Mouse (Mus musculus) CH12.LX (cell line): ENCODE data around the gene Hmgcs1.

Experiments
- BHLHE40 ChIP-seq: IDR thresholded peaks from 2 replicates; pipeline ENCODE4 v1.6.1; 2011; ENCODE audit warnings: mild to moderate bottlenecking, low read depth, low read length, improper control_type of control experiment
- CTCF ChIP-seq, 2 experiments: IDR thresholded peaks in 1 of 2; conservative IDR thresholded peaks in 1 of 2; 2 replicates each; pipeline ENCODE4 v1.5.1; 2011 to 2012; ENCODE audit warnings: low read depth in 2 of 2, low read length in 2 of 2, improper control_type of control experiment in 1 of 2, inconsistent platforms in 1 of 2, mild to moderate bottlenecking in 1 of 2, moderate library complexity in 1 of 2
- E2F4 ChIP-seq: IDR thresholded peaks from 2 replicates; pipeline ENCODE4 v1.6.1; 2011; ENCODE audit warnings: low read depth, low read length, improper control_type of control experiment; ENCODE audit not compliant: insufficient replicate concordance
- EP300 ChIP-seq: IDR thresholded peaks from 2 replicates; pipeline ENCODE4 v1.6.1; 2011; ENCODE audit warnings: low read length, improper control_type of control experiment
- HCFC1 ChIP-seq: IDR thresholded peaks from 2 replicates; pipeline ENCODE4 v1.6.1; 2012; ENCODE audit warnings: low read depth, mild to moderate bottlenecking, inconsistent platforms, low read length, improper control_type of control experiment
- MAFK ChIP-seq: IDR thresholded peaks from 2 replicates; pipeline ENCODE4 v1.6.1; 2011; ENCODE audit warnings: low read length, improper control_type of control experiment; ENCODE audit not compliant: insufficient replicate concordance
- MAZ ChIP-seq: IDR thresholded peaks from 2 replicates; pipeline ENCODE4 v1.6.1; 2012; ENCODE audit warnings: low read depth, mild to moderate bottlenecking, inconsistent platforms, low read length, improper control_type of control experiment, moderate library complexity
- NRF1 ChIP-seq: IDR thresholded peaks from 2 replicates; pipeline ENCODE4 v1.6.1; 2014; ENCODE audit warnings: low read depth, mild to moderate bottlenecking, inconsistent platforms, low read length, improper control_type of control experiment, moderate library complexity
- PAX5 ChIP-seq: IDR thresholded peaks from 2 replicates; pipeline ENCODE4 v1.6.1; 2012; ENCODE audit warnings: low read length, inconsistent platforms, mixed read lengths
- POLR2A ChIP-seq: IDR thresholded peaks from 2 replicates; pipeline ENCODE4 v1.6.1; 2011; ENCODE audit warnings: low read depth, mild to moderate bottlenecking, improper control_type of control experiment, low read length
- POLR2AphosphoS2 ChIP-seq: IDR thresholded peaks from 2 replicates; pipeline ENCODE4 v1.6.1; 2011; ENCODE audit warnings: low read depth, low read length, improper control_type of control experiment
- USF1 ChIP-seq: IDR thresholded peaks from 2 replicates; pipeline ENCODE4 v1.6.1; 2014; ENCODE audit warnings: low read depth, mild to moderate bottlenecking, inconsistent platforms, low read length, improper control_type of control experiment
- ZC3H11A ChIP-seq: IDR thresholded peaks from 2 replicates; pipeline ENCODE4 v1.6.1; 2012; ENCODE audit warnings: low read depth, mild to moderate bottlenecking, inconsistent platforms, low read length, improper control_type of control experiment
- ZNF384 ChIP-seq: IDR thresholded peaks from 2 replicates; pipeline ENCODE4 v1.6.1; 2012; ENCODE audit warnings: low read depth, low read length, improper control_type of control experiment, inconsistent platforms

DNA sequence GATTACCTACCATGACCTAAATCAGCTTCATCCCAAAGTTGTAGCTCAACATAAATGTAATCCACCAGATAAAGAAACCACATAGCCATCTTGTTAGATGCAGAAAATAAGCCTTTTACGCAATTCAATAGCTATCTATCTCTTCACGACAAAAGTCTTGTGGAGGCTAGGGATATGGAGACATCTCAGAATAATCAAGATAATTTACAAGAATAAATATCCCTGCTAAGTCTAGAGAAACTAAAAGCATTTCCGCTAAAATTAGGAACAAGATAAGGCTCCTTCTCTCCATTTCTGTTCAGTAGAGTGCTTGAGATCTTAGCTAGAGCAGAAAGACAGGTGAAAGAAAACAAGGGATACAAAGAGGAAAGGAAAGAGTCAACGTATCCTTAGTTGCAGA is 56.8 kb downstream of the Hmgcs1 start:
- TF ChIP-seq CTCF (conservative IDR thresholded peaks at IDR 0.05 in 1 of 2, IDR thresholded peaks at IDR 0.05 in 1 of 2; ENCODE audit: low read depth in 2 of 2, low read length in 2 of 2): no peak
- no peak for TF ChIP-seq POLR2A
- TF ChIP-seq MAFK: no peak
- no peak for TF ChIP-seq EP300
- no peak for TF ChIP-seq BHLHE40
- TF ChIP-seq USF1: no peak
- TF ChIP-seq POLR2AphosphoS2: no peak
- no peak for TF ChIP-seq E2F4
- no peak for TF ChIP-seq MAZ
- no peak for TF ChIP-seq PAX5
- no peak for TF ChIP-seq NRF1
- TF ChIP-seq HCFC1: no peak
- no peak for TF ChIP-seq ZNF384
- TF ChIP-seq ZC3H11A: no peak
